Mouse (Mus musculus) forebrain, embryonic 16.5 days (tissue): ENCODE measurements at regions not wholly inside any gene's neighbourhood (a gene's known extent, or its start where the extent isn't known, plus 50 kb on each side); places are given as distances from the start of the nearest gene placed in this dataset.

Experiments used
- ATAC-seq: fragments of 200-750 bp; cut with Nextera tagmentation; 2 replicates; pipeline ENCODE4 v1.8.0; 2017; ENCODE audit warnings: mild to moderate bottlenecking, moderate library complexity
- H3K27ac ChIP-seq: fragments of 300-500 bp; sonication (generic); 2 replicates; pipeline ENCODE4 v1.5.1; 2014; ENCODE audit warnings: low read length, control low read depth
- H3K27me3 ChIP-seq: fragments of 300-500 bp; sonication (generic); replicated peaks from 2 replicates; pipeline ENCODE4 v1.6.1; 2014; ENCODE audit warnings: low read length; ENCODE audit not compliant: control insufficient read depth, insufficient read depth
- H3K36me3 ChIP-seq: fragments of 300-500 bp; sonication (generic); 2 replicates; pipeline ENCODE4 v1.6.1; 2014; ENCODE audit not compliant: control insufficient read depth, insufficient read depth
- H3K4me1 ChIP-seq: fragments of 300-500 bp; sonication (generic); replicated peaks from 2 replicates; pipeline ENCODE4 v1.6.1; 2014; ENCODE audit warnings: low read length; ENCODE audit not compliant: control insufficient read depth, insufficient read depth
- H3K4me2 ChIP-seq: fragments of 300-500 bp; sonication (generic); 2 replicates; pipeline ENCODE4 v1.6.1; 2014; ENCODE audit warnings: mild to moderate bottlenecking, low read length, control low read depth
- H3K4me3 ChIP-seq: fragments of 300-500 bp; sonication (generic); replicated peaks from 2 replicates; pipeline ENCODE4 v1.5.1; 2014; ENCODE audit warnings: mild to moderate bottlenecking, low read length, control low read depth
- H3K9ac ChIP-seq: fragments of 300-500 bp; sonication (generic); replicated peaks from 2 replicates; pipeline ENCODE4 v1.6.1; 2014; ENCODE audit warnings: low read depth, low read length, control low read depth
- H3K9me3 ChIP-seq: fragments of 300-500 bp; sonication (generic); 2 replicates; pipeline ENCODE4 v1.6.1; 2016; ENCODE audit warnings: low read length; ENCODE audit not compliant: control insufficient read depth
- WGBS: fragments of 180-500 bp; shearing (Covaris S2); extraction: QIAGEN DNeasy Blood & Tissue Kit; methylation state at CpG from one replicate; pipeline ENCODE4 v1.1.7; 2014; 5-methylcytosine and 5-hydroxymethylcytosine counted together

DNA sequence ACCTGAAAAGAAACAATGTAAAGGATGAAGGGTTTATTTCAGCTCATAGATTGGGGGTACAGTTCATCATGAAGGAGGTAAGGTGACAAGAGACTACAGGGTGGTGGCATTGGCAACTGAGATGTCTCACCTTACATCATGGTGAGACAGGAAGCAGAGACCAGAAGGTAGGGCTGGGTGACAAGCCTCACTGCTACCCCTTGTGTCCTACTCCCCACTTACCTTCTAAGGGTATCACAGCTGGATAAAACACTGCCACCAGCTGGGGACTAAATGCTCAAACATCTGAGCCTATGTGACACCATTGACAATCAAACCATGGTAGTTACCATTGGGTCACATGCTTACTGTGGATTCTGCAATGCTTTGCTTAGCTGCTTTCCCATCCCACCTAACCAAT lies 107.0 kb downstream of the Icos start:
- H3K36me3 ChIP-seq: no peaks in the 10 kb centered on the region
- ATAC-seq: no peak
- no peaks in the 10 kb centered on the region for H3K27me3 ChIP-seq
- H3K4me1 ChIP-seq: no peaks in the 10 kb centered on the region
- H3K27ac ChIP-seq: no peak overlapping the region
- H3K9me3 ChIP-seq: no peaks in the 10 kb centered on the region
- H3K4me2 ChIP-seq: no peak overlapping the region
- H3K9ac ChIP-seq: no peak overlapping the region
- no peak overlapping the region for H3K4me3 ChIP-seq

DNA sequence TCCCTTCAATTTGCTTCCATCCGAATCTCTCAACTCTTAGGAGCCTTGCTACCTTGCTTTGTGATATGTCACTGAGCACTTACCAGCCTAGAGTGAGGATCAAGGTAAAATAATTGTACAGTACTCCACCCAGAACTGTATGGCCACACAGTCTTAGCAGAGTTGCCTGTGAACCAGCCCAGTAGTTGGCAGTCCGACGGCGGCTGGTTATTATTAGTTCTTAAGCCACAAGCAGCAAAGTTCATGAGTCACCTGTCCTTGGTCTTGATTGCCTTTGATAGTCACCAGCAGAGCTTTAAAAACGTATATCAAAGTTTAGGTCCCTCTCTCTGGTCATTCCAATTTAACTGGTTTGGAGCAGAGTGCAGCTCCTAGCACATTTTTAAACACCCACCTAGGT lies 109.1 kb downstream of the Icos start:
- Histone ChIP-seq H3K9ac (no peak overlapping the region), H3K4me1 (peaks cover 6% of the 10 kb centered on the region), H3K4me3 (no peak overlapping the region), H3K27me3 (no peaks in the 10 kb centered on the region), H3K36me3 (no peaks in the 10 kb centered on the region), H3K4me2 (no peak overlapping the region), H3K9me3 (no peaks in the 10 kb centered on the region), H3K27ac (no peak overlapping the region)
- WGBS: 93% methylated on average over 5 of the region's 5 CpGs
- ATAC-seq: no peak

DNA sequence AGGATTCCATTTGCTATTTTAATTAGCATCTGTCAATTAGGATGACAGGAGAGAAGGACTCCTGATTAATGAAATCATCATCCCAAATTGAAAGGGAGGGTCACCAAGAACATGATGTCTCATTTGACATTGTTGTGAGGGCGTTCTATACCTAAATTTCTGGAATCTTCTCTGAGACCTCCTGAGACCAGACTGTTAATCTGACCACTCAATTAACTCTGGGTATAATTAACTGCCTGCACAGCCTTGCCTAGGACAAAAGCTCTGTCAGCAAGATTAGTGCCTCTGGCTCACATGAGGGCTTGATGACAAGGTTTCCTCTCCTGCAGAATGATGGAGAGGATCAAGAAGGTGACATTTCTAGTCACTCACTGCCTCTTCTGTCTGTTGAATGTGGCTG lies 113.1 kb downstream of the Icos start:
- H3K4me1 ChIP-seq: peaks cover 6% of the 10 kb centered on the region
- WGBS: 16% methylated on average over 1 of the region's 1 CpGs
- H3K4me3 ChIP-seq: no peak overlapping the region
- no peaks in the 10 kb centered on the region for H3K27me3 ChIP-seq
- no peak for ATAC-seq
- H3K36me3 ChIP-seq: no peaks in the 10 kb centered on the region
- H3K9me3 ChIP-seq: no peaks in the 10 kb centered on the region
- no peak overlapping the region for H3K9ac ChIP-seq
- H3K27ac ChIP-seq: no peak overlapping the region
- H3K4me2 ChIP-seq: no peak overlapping the region

DNA sequence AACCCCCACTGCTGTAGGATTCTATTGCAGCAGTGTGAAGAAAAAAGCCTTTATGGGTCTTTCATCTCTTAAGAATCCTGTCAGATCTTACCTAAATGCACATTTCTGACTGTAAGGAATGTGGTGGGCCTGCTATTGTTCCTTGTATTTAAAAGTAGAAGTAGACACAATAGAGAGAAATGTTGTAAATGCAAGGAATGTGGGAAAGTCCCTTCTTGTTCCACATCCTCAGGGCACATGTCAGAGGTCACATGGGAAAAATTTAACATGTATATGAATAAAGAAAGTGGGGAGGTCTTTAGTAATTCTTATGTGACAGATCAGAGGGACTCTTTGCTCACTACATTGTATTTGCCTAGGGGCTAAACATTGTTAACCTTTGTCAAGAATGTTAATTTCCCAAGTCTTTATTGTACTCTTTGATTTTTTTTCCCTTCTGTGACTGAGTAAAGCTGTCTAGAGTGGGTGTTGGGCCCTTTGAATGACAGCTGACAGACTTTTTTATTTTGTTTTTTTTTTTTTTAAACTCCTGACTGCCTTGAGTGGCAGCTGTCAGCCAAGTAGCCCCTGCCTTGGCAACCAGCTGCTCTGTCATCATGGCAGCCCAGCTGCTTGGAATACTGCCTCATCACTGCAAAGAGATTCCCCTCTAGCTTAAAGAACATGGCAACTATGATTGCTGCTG lies 117.9 kb downstream of the Icos start:
- Histone ChIP-seq H3K27ac (no peak overlapping the region), H3K9ac (no peak overlapping the region), H3K4me2 (no peak overlapping the region), H3K4me1 (peaks cover 6% of the 10 kb centered on the region), H3K4me3 (no peak overlapping the region), H3K9me3 (no peaks in the 10 kb centered on the region), H3K36me3 (no peaks in the 10 kb centered on the region), H3K27me3 (no peaks in the 10 kb centered on the region)
- ATAC-seq: no peak

DNA sequence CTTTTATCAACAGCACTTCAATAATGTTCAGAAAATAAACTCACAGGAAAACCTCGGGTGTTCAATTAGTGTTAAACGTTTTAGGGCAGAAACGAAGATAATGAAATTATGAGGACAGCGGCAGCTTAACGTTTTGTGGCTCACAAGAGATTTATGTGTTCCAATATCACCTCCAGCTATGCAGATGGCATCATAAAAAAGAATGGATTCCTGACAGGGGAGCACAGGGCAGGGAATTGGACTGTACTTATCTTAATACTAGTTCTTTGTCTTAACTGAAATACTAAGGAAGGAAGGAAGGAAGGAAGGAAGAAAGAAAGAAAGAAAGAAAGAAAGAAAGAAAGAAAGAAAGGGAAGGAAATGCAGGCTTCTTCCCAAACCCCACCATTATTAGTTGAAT lies 121.6 kb downstream of the Icos start:
- Histone ChIP-seq H3K36me3 (no peaks in the 10 kb centered on the region), H3K27me3 (no peaks in the 10 kb centered on the region), H3K4me3 (no peak overlapping the region), H3K27ac (no peak overlapping the region), H3K9me3 (no peaks in the 10 kb centered on the region), H3K4me2 (no peak overlapping the region), H3K4me1 (no peaks in the 10 kb centered on the region), H3K9ac (no peak overlapping the region)
- 75% methylated on average over 5 of the region's 5 CpGs for WGBS
- no peak for ATAC-seq

DNA sequence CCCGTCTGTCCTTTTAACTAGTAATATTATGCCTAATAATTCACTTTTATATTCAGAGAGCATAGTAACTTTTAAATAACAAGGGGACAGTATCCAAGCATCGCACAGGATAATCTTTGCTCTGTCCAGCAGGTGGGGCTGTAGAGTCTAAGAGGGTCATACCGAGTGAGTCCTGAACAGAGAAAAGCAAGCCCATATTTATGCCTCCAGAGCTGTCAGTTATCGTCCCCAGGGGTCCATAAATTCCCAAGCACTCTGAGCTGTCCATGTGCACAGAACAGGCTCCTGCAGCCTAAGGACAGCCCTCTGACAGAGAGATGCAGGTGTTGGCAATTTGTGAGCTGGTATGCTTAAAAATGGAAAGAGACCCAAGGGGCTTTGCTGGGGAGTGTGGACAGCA lies 124.0 kb downstream of the Icos start:
- H3K4me3 ChIP-seq: no peak overlapping the region
- H3K4me1 ChIP-seq: no peaks in the 10 kb centered on the region
- H3K36me3 ChIP-seq: no peaks in the 10 kb centered on the region
- H3K9ac ChIP-seq: no peak overlapping the region
- no peak for ATAC-seq
- no peaks in the 10 kb centered on the region for H3K9me3 ChIP-seq
- no peak overlapping the region for H3K4me2 ChIP-seq
- 71% methylated on average over 4 of the region's 4 CpGs for WGBS
- H3K27me3 ChIP-seq: no peaks in the 10 kb centered on the region
- H3K27ac ChIP-seq: no peak overlapping the region

DNA sequence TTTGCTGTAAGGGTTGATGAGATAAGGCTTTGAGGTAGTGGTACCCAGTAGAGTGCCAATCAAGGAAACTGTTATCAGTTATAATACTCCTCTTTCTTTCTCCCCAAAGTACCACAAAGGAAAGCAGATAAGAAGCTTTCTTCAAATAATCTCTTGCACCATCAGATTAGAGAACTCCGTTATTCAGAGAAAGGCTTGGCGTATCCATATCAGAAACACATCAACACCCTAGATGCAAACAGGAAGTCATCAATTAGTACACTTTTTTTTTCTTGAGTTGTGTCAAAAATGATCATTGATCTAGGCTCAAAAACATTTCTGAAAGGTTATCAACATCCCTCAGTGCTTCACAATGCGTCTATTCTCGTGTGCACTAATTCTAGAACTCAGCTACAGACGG lies 124.6 kb downstream of the Icos start:
- no peak overlapping the region for H3K9ac ChIP-seq
- no peaks in the 10 kb centered on the region for H3K9me3 ChIP-seq
- no peak overlapping the region for H3K27ac ChIP-seq
- 55% methylated on average over 5 of the region's 5 CpGs for WGBS
- no peak overlapping the region for H3K4me2 ChIP-seq
- H3K4me1 ChIP-seq: no peaks in the 10 kb centered on the region
- H3K27me3 ChIP-seq: no peaks in the 10 kb centered on the region
- no peaks in the 10 kb centered on the region for H3K36me3 ChIP-seq
- H3K4me3 ChIP-seq: no peak overlapping the region
- ATAC-seq: no peak

DNA sequence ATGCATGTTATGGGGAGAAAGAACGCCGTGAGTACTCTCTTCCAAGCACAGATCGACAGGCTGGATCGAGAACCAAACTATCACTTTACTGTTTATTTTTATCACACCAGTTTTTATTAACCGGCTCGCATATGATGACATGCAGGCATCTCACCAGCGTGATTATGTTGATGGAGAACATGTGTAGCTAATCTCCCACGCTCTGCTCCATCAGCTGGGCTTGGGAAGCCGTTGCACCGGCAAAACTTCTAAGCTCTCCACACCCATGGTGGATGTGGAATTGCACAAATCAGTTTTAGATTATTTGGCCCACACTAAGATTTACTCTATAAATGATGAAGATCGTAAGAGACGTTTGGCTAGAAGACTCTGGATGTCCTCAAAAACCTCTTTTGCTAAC lies 125.9 kb downstream of the Icos start:
- no peak overlapping the region for H3K4me3 ChIP-seq
- 93% methylated on average over 12 of the region's 12 CpGs for WGBS
- H3K27me3 ChIP-seq: no peaks in the 10 kb centered on the region
- ATAC-seq: no peak
- no peaks in the 10 kb centered on the region for H3K36me3 ChIP-seq
- H3K9ac ChIP-seq: no peak overlapping the region
- H3K27ac ChIP-seq: no peak overlapping the region
- H3K9me3 ChIP-seq: no peaks in the 10 kb centered on the region
- no peaks in the 10 kb centered on the region for H3K4me1 ChIP-seq
- no peak overlapping the region for H3K4me2 ChIP-seq

DNA sequence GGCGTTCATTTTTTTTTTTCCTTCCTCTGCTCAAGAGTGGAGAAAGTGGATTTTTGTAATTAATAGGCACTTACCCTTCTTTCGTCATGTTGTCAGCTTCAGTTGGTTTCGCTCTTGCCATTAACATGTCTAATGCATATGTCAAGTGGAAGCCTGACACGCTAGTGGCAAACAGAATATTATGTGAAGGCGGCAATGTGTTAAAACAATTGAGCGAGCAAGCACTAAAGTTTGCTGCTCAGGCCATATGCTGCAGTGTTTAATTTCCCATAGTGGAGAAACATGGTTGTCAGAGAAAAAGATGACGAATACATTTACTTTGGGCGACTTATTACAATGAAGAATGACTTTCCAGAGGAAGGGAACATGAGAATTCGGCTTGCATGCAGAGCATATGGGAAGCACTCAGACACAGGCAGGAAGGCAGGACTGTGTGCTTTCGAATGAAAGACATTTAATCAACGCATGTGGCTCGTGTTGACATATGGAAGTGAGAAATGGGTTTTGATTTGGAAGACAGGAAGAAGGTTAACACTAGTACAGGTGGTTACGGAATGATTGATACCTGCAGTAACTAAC lies 134.1 kb downstream of the Icos start:
- Histone ChIP-seq H3K36me3 (no peaks in the 10 kb centered on the region), H3K4me3 (no peak overlapping the region), H3K9me3 (no peaks in the 10 kb centered on the region), H3K27ac (peak overlapping the region; percentile 2; the same call in 1 of the 2 replicates), H3K4me2 (no peak overlapping the region), H3K9ac (no peak overlapping the region), H3K27me3 (no peaks in the 10 kb centered on the region), H3K4me1 (no peaks in the 10 kb centered on the region)
- 61% methylated on average over 13 of the region's 13 CpGs for WGBS
- ATAC-seq: peak; percentile 83

DNA sequence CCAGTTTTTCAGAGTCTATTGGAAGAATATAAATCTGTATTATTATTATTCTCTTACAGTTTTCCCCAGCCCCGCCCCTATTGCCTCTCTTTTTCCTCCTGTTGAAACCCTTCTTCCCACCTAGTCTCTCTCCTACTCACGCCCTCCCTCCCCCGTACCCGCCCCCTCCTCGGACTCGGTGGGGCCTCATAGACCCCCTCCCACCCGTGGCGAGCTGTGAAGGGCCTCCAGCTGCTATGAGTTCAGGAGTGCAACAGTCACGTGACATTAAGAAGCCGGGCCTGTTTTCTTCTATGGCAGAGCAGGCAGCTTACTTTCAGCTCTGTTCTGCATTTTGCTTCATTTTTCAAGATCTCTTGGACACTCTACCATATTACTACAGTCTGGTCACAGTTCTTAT lies 139.8 kb downstream of the Icos start:
- Histone ChIP-seq H3K27me3 (no peaks in the 10 kb centered on the region), H3K9me3 (no peaks in the 10 kb centered on the region), H3K4me2 (no peak overlapping the region), H3K27ac (no peak overlapping the region), H3K4me3 (no peak overlapping the region), H3K9ac (no peak overlapping the region), H3K4me1 (no peaks in the 10 kb centered on the region), H3K36me3 (no peaks in the 10 kb centered on the region)
- ATAC-seq: peak; percentile 36; the same call in 1 of the 2 replicates
- WGBS: 42% methylated on average over 10 of the region's 10 CpGs
